Mouse (Mus musculus): ENCODE data around the gene Ttc28. TPM values are rescaled to one million over a fixed set of nuclear protein-coding genes. Genes with fewer than 3 reads are reported as not detected.

Gene Ttc28
- polyA plus RNA-seq, 1 experiment: 3.4 TPM

DNA sequence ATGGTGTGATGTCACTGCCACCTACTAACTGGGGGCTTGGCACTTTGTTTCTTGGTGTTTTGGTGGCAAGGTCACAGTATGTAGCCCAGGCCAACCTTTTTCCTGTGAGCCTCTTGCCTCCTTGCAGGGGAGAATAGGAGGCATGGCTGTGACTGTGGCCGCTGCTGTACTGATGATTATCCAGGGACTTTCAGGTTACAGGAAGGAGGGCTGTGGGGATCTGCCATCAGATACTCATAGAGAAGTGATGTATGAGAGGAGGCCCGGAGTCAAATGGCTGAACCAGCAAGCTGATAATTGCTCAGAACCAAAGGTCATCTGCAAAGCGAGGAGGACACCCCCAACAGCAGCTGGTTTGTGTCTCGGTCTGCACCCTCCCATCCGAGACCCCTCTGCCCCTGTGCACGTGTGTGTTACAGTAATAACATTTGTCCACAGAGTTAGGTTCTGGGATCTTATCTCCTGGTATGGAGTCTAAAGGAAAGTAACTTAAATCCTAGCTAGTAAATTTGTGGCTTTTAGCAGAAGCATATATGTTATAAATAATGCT is 221.9 kb downstream of the Ttc28 start:
- H3K27me3 ChIP-seq (ENCODE audit: control insufficient read depth, insufficient read depth, insufficient read length): no peaks in the 10 kb centered on the region
- TF ChIP-seq CEBPB (IDR thresholded peaks at IDR 0.05; ENCODE audit: low read depth) (no peak), USF1 (IDR thresholded peaks at IDR 0.05; ENCODE audit: low read depth) (no peak), MYOG (IDR thresholded peaks at IDR 0.05; ENCODE audit: control insufficient read depth, extremely low read depth, insufficient read length) (no peak), CTCF (IDR thresholded peaks at IDR 0.05; ENCODE audit: control insufficient read depth, insufficient read depth, insufficient read length) (no peak), MAX (IDR thresholded peaks at IDR 0.05) (no peak)
- H3ac ChIP-seq (ENCODE audit: control insufficient read depth, insufficient read length, low read depth): no peak overlapping the region
- no peaks in the 10 kb centered on the region for H3K79me2 ChIP-seq (ENCODE audit: control insufficient read depth, insufficient read depth)
- no peaks in the 10 kb centered on the region for H3K79me3 ChIP-seq (ENCODE audit: low read depth)
- H3K4me3 ChIP-seq (ENCODE audit: insufficient read depth, poor library complexity, severe bottlenecking): no peak overlapping the region
- no peaks in the 10 kb centered on the region for H3K36me3 ChIP-seq (ENCODE audit: control insufficient read depth, insufficient read depth)

DNA sequence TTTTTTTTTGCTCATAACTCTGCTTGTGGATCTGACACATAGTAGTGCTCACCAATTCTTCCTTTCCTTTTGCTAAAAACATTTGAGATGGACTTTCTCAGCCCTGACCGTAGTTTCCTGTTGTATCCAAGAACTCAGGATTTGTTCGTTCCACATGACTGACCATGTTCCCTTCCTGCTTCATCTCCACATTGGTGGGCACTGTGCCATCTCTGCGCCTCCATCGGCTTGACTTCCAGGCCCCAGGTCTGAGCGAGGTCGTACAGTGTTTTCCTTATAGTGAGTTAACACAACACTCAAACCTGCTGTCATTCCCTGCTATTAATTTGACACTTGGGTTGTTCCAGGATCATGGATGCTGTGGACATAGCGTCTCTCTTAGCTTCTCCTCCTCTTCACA is 225.2 kb downstream of the Ttc28 start:
- TF ChIP-seq MYOG (IDR thresholded peaks at IDR 0.05; ENCODE audit: control insufficient read depth, extremely low read depth, insufficient read length): no peak
- TF ChIP-seq CEBPB (IDR thresholded peaks at IDR 0.05; ENCODE audit: low read depth): no peak
- no peak for TF ChIP-seq MYOD1 (IDR thresholded peaks at IDR 0.05; ENCODE audit: control insufficient read depth, insufficient read length, low read depth)
- TF ChIP-seq CTCF (IDR thresholded peaks at IDR 0.05; ENCODE audit: control insufficient read depth, insufficient read depth, insufficient read length): no peak
- no peak for TF ChIP-seq USF1 (IDR thresholded peaks at IDR 0.05; ENCODE audit: low read depth)

DNA sequence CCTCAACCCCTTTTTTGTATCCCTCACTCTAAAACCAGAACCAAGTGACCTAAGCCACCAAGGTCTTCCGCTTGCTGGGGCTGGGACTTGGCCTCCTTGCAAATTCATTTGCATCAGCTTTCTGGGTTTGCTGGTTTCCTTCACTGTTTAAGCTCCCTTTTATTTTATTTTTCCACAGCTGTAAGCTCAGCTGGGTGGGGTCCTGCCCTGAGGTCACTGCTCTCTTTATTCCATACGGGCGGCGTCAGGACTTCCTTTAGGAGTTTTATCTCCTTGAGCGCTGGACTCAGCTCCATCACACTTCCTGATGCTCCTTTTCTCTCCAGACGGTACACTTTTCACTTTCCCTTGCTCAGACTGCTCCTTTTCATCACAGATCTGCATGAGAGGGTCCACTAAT is 231.8 kb downstream of the Ttc28 start:
- Histone ChIP-seq H3K36me3 (ENCODE audit: control insufficient read depth, insufficient read depth) (no peaks in the 10 kb centered on the region), H3K79me3 (ENCODE audit: low read depth) (no peaks in the 10 kb centered on the region), H3ac (ENCODE audit: control insufficient read depth, insufficient read length, low read depth) (no peak overlapping the region), H3K27me3 (ENCODE audit: control insufficient read depth, insufficient read depth, insufficient read length) (no peaks in the 10 kb centered on the region), H3K79me2 (ENCODE audit: control insufficient read depth, insufficient read depth) (no peaks in the 10 kb centered on the region), H3K4me3 (ENCODE audit: insufficient read depth, poor library complexity, severe bottlenecking) (no peak overlapping the region)
- TF ChIP-seq CTCF (IDR thresholded peaks at IDR 0.05; ENCODE audit: control insufficient read depth, insufficient read depth, insufficient read length) (no peak), CEBPB (IDR thresholded peaks at IDR 0.05; ENCODE audit: low read depth) (no peak), MYOD1 (IDR thresholded peaks at IDR 0.05; ENCODE audit: control insufficient read depth, insufficient read length, low read depth) (no peak), MAX (IDR thresholded peaks at IDR 0.05) (no peak), MYOG (IDR thresholded peaks at IDR 0.05; ENCODE audit: control insufficient read depth, extremely low read depth, insufficient read length) (no peak), FOSL1 (IDR thresholded peaks at IDR 0.05; ENCODE audit: insufficient read depth, low read length, poor library complexity, severe bottlenecking) (no peak), USF1 (IDR thresholded peaks at IDR 0.05; ENCODE audit: low read depth) (no peak)

More for the DNA sequence above, 225.2 kb downstream of the Ttc28 start:
- Histone ChIP-seq H3K79me3 (ENCODE audit: low read depth) (no peaks in the 10 kb centered on the region), H3K36me3 (ENCODE audit: control insufficient read depth, insufficient read depth) (no peaks in the 10 kb centered on the region), H3K27me3 (ENCODE audit: control insufficient read depth, insufficient read depth, insufficient read length) (no peaks in the 10 kb centered on the region), H3K4me3 (ENCODE audit: insufficient read depth, poor library complexity, severe bottlenecking) (no peak overlapping the region), H3K79me2 (ENCODE audit: control insufficient read depth, insufficient read depth) (no peaks in the 10 kb centered on the region), H3ac (ENCODE audit: control insufficient read depth, insufficient read length, low read depth) (no peak overlapping the region)

- Histone ChIP-seq H3K79me3 (ENCODE audit: low read depth) (no peaks in the 10 kb centered on the region), H3K4me3 (ENCODE audit: insufficient read depth, poor library complexity, severe bottlenecking) (no peak overlapping the region), H3K36me3 (ENCODE audit: control insufficient read depth, insufficient read depth) (no peaks in the 10 kb centered on the region), H3K79me2 (ENCODE audit: control insufficient read depth, insufficient read depth) (no peaks in the 10 kb centered on the region), H3K27me3 (ENCODE audit: control insufficient read depth, insufficient read depth, insufficient read length) (no peaks in the 10 kb centered on the region), H3ac (ENCODE audit: control insufficient read depth, insufficient read length, low read depth) (no peak overlapping the region)
- no peak for TF ChIP-seq MYOG (IDR thresholded peaks at IDR 0.05; ENCODE audit: control insufficient read depth, extremely low read depth, insufficient read length)
- TF ChIP-seq MYOD1 (IDR thresholded peaks at IDR 0.05; ENCODE audit: control insufficient read depth, insufficient read length, low read depth): no peak
- TF ChIP-seq FOSL1 (IDR thresholded peaks at IDR 0.05; ENCODE audit: insufficient read depth, low read length, poor library complexity, severe bottlenecking): no peak
- TF ChIP-seq CTCF (IDR thresholded peaks at IDR 0.05; ENCODE audit: control insufficient read depth, insufficient read depth, insufficient read length): no peak
- TF ChIP-seq MAX (IDR thresholded peaks at IDR 0.05): no peak
- no peak for TF ChIP-seq USF1 (IDR thresholded peaks at IDR 0.05; ENCODE audit: low read depth)
- no peak for TF ChIP-seq CEBPB (IDR thresholded peaks at IDR 0.05; ENCODE audit: low read depth)
These were observed 233.6 kb downstream of the Ttc28 start for GRCm38 (mm10) chr5:111113183-111113582.

GRCm38 (mm10) chr5:111113694-111114375 is 234.2 kb downstream of the Ttc28 start:
- H3ac ChIP-seq (ENCODE audit: control insufficient read depth, insufficient read length, low read depth): no peak overlapping the region
- H3K79me3 ChIP-seq (ENCODE audit: low read depth): no peaks in the 10 kb centered on the region
- H3K36me3 ChIP-seq (ENCODE audit: control insufficient read depth, insufficient read depth): no peaks in the 10 kb centered on the region
- H3K79me2 ChIP-seq (ENCODE audit: control insufficient read depth, insufficient read depth): no peaks in the 10 kb centered on the region
- H3K27me3 ChIP-seq (ENCODE audit: control insufficient read depth, insufficient read depth, insufficient read length): no peaks in the 10 kb centered on the region
- H3K4me3 ChIP-seq (ENCODE audit: insufficient read depth, poor library complexity, severe bottlenecking): no peak overlapping the region
- TF ChIP-seq CEBPB (IDR thresholded peaks at IDR 0.05; ENCODE audit: low read depth): no peak
- TF ChIP-seq FOSL1 (IDR thresholded peaks at IDR 0.05; ENCODE audit: insufficient read depth, low read length, poor library complexity, severe bottlenecking): no peak
- TF ChIP-seq MAX (IDR thresholded peaks at IDR 0.05): no peak
- no peak for TF ChIP-seq MYOD1 (IDR thresholded peaks at IDR 0.05; ENCODE audit: control insufficient read depth, insufficient read length, low read depth)

DNA sequence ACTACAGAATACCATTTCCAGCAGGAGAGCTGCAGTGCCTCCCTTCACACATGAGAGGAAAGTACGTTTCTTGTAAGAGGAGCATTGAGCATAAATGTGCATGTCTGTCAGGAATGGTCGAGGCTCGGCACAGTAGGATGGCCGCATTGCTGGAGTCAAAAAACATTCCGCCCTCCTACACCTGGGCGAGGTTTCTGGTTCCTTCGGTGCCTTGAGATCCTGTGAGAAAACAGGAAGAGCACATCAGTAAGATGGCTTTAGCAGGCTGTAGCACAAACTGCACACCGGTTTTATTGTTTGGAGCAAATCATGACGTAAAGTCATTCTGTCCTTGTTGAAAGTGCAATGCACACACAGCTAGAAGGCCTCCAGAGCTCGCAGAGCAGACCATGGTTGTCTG is 235.0 kb downstream of the Ttc28 start:
- Histone ChIP-seq H3K27me3 (ENCODE audit: control insufficient read depth, insufficient read depth, insufficient read length) (no peaks in the 10 kb centered on the region), H3K4me3 (ENCODE audit: insufficient read depth, poor library complexity, severe bottlenecking) (no peak overlapping the region), H3K79me3 (ENCODE audit: low read depth) (no peaks in the 10 kb centered on the region), H3K36me3 (ENCODE audit: control insufficient read depth, insufficient read depth) (no peaks in the 10 kb centered on the region), H3K79me2 (ENCODE audit: control insufficient read depth, insufficient read depth) (no peaks in the 10 kb centered on the region), H3ac (ENCODE audit: control insufficient read depth, insufficient read length, low read depth) (no peak overlapping the region)
- TF ChIP-seq MYOD1 (IDR thresholded peaks at IDR 0.05; ENCODE audit: control insufficient read depth, insufficient read length, low read depth) (no peak), CEBPB (IDR thresholded peaks at IDR 0.05; ENCODE audit: low read depth) (no peak), FOSL1 (IDR thresholded peaks at IDR 0.05; ENCODE audit: insufficient read depth, low read length, poor library complexity, severe bottlenecking) (no peak), MAX (IDR thresholded peaks at IDR 0.05) (no peak), CTCF (IDR thresholded peaks at IDR 0.05; ENCODE audit: control insufficient read depth, insufficient read depth, insufficient read length) (no peak), MYOG (IDR thresholded peaks at IDR 0.05; ENCODE audit: control insufficient read depth, extremely low read depth, insufficient read length) (no peak), USF1 (IDR thresholded peaks at IDR 0.05; ENCODE audit: low read depth) (no peak)
